Mouse (Mus musculus) left cerebral cortex, postnatal 4 days (tissue): Measurements from ENCODE around the gene Trp53tg5. TPM values are rescaled to one million over a fixed set of nuclear protein-coding genes. Genes with fewer than 3 reads are reported as not detected.
A peak's percentile ranks its signal among the peaks of the same experiment; 100 is the strongest.

Experiments used
- DNase-seq: peaks from one replicate; pipeline ENCODE4 v3.0.0-alpha.2; 2022
- intact Hi-C: fragments of 180-260 bp; cut with DNase I; formaldehyde crosslinking; loops from one replicate; pipeline ENCODE4 v1.15.1; 2025
- total RNA-seq, 2 experiments: library from RNA; stranded (reverse); gene quantifications; 2 replicates each; pipeline ENCODE4 v1.2.3; 2021

Trp53tg5 gene
- total RNA-seq, 2 experiments from 2014 or later = not detected

- DNase-seq = no peak
- intact Hi-C loops = no loop called here
These were observed 38.1 kb downstream of the Trp53tg5 start for GRCm38 (mm10) chr2:164435216-164436090.

GRCm38 (mm10) chr2:164434681-164435080 is 38.8 kb downstream of the Trp53tg5 start:
- intact Hi-C loops = no loop called here
- no peak for DNase-seq

- intact Hi-C loops = no loop called here
- DNase-seq = no peak
These were observed 40.1 kb downstream of the Trp53tg5 start for GRCm38 (mm10) chr2:164433278-164433895.

GRCm38 (mm10) chr2:164432541-164433191 is 40.9 kb downstream of the Trp53tg5 start:
- intact Hi-C loops = no loop called here

GRCm38 (mm10) chr2:164431676-164432465 is 41.7 kb downstream of the Trp53tg5 start:
- intact Hi-C loops = no loop called here
- DNase-seq = no peak

More at GRCm38 (mm10) chr2:164432541-164433191, 40.9 kb downstream of the Trp53tg5 start:
- no peak for DNase-seq

- DNase-seq = no peak
- intact Hi-C loops = no loop called here
These were observed 42.8 kb downstream of the Trp53tg5 start for GRCm38 (mm10) chr2:164430697-164431096.

GRCm38 (mm10) chr2:164429881-164430615 is 43.5 kb downstream of the Trp53tg5 start:
- DNase-seq = no peak
- intact Hi-C loops = loop anchor here (10.0 kb wide), 1 partner anchor 135 kb away; the partner anchor contains the start of gene Wfdc2

- DNase-seq = no peak
- intact Hi-C loops = loop anchor here (10.0 kb wide), 1 partner anchor 136 kb away; the partner anchor contains the start of gene Wfdc2
These were observed 45.1 kb downstream of the Trp53tg5 start for GRCm38 (mm10) chr2:164428451-164428850.

- DNase-seq = no peak
- intact Hi-C loops = loop anchor here (10.0 kb wide), 1 partner anchor 138 kb away; the partner anchor contains the start of gene Wfdc2
These were observed 46.6 kb downstream of the Trp53tg5 start for GRCm38 (mm10) chr2:164426952-164427351.

GRCm38 (mm10) chr2:164426121-164426520 is 47.4 kb downstream of the Trp53tg5 start:
- intact Hi-C loops = loop anchor here (10.0 kb wide), 1 partner anchor 139 kb away; the partner anchor contains the start of gene Wfdc2
- DNase-seq = no peak

GRCm38 (mm10) chr2:164425401-164425800 is 48.1 kb downstream of the Trp53tg5 start:
- intact Hi-C loops = loop anchor here (10.0 kb wide), 1 partner anchor 139 kb away; the partner anchor contains the start of gene Wfdc2
- DNase-seq = peak; percentile 59

- no peak for DNase-seq
- intact Hi-C loops = loop anchor here (10.0 kb wide), 1 partner anchor 140 kb away; the partner anchor contains the start of gene Wfdc2
These were observed 49.1 kb downstream of the Trp53tg5 start for GRCm38 (mm10) chr2:164424406-164424805.

- intact Hi-C loops = loop anchor here (10.0 kb wide), 1 partner anchor 141 kb away; the partner anchor contains the start of gene Wfdc2
- no peak for DNase-seq
These were observed 50.1 kb downstream of the Trp53tg5 start for GRCm38 (mm10) chr2:164423464-164423863.

- no peak for DNase-seq
- intact Hi-C loops = loop anchor here (10.0 kb wide), 1 partner anchor 142 kb away; the partner anchor contains the start of gene Wfdc2
These were observed 50.7 kb downstream of the Trp53tg5 start for GRCm38 (mm10) chr2:164422675-164423393.

- intact Hi-C loops = loop anchor here (10.0 kb wide), 1 partner anchor 143 kb away; the partner anchor contains the start of gene Wfdc2
- no peak for DNase-seq
These were observed 51.5 kb downstream of the Trp53tg5 start for GRCm38 (mm10) chr2:164421979-164422378.

GRCm38 (mm10) chr2:164421306-164421705 is 52.2 kb downstream of the Trp53tg5 start:
- intact Hi-C loops = loop anchor here (10.0 kb wide), 1 partner anchor 143 kb away; the partner anchor contains the start of gene Wfdc2
- DNase-seq = no peak
